Mouse (Mus musculus): ENCODE measurements around the gene Aig1. TPM values are rescaled to one million over a fixed set of nuclear protein-coding genes. Genes with fewer than 3 reads are reported as not detected.

The Aig1 gene
- total RNA-seq, 2 experiments from 2014 or later = 19.5 to 22.7 TPM

DNA sequence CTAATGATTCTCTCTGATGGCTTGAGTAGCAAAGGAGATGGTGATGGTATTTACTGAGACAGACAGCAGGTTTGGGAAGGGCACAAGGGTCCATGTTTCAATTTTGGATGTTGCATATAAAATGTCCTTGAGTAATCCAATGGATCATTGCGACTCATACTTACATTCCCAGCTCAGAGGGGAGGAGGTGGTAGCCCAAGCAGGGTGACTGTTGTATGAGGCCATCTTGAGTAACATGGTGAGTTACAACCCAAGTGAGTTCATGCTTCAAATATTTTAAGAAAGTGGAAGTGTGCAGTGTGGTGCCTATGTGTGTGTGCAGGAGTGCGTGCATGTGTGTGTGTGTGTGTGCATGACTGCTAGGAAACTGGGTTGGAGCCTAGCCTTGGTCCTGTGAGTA is 93.4 kb downstream of the Aig1 start:
- DNase-seq = no peak

DNA sequence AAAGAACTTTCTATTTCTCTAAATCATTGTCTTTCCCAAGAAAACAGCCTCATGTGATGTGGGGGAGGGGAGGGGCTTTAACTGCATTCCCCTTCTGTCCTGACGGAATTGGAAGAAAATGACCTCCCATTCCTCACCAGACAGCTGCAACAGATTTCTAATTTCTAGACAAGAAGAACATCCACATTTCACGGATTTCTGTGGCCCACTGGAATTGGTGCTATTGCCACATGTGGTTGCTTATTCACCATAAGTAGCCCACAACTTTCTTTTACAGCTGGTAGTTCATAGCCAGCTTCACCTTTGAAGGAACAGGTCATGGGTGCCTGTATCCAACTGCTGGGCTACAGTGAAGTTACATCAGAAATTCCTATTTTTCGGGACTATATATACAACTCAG is 93.9 kb downstream of the Aig1 start:
- DNase-seq = no peak

GRCm38 (mm10) chr10:13770720-13771119 is 98.1 kb downstream of the Aig1 start:
- DNase-seq = no peak

GRCm38 (mm10) chr10:13769789-13770188 is 99.0 kb downstream of the Aig1 start:
- DNase-seq = no peak

- DNase-seq = no peak
These were observed 99.9 kb downstream of the Aig1 start for GRCm38 (mm10) chr10:13768866-13769265.

- no peak for DNase-seq
These were observed 101.7 kb downstream of the Aig1 start for GRCm38 (mm10) chr10:13767076-13767475.

GRCm38 (mm10) chr10:13763151-13763550 is 105.6 kb downstream of the Aig1 start:
- no peak for DNase-seq

GRCm38 (mm10) chr10:13754712-13755111 is 114.1 kb downstream of the Aig1 start:
- no peak for DNase-seq

GRCm38 (mm10) chr10:13753777-13754176 is 115.0 kb downstream of the Aig1 start:
- DNase-seq = no peak

GRCm38 (mm10) chr10:13739494-13740140 is 129.2 kb downstream of the Aig1 start:
- peak; percentile 58 for DNase-seq

GRCm38 (mm10) chr10:13730039-13730748 is 138.6 kb downstream of the Aig1 start:
- DNase-seq = no peak

GRCm38 (mm10) chr10:13727676-13728075 is 141.1 kb downstream of the Aig1 start:
- DNase-seq = no peak

DNA sequence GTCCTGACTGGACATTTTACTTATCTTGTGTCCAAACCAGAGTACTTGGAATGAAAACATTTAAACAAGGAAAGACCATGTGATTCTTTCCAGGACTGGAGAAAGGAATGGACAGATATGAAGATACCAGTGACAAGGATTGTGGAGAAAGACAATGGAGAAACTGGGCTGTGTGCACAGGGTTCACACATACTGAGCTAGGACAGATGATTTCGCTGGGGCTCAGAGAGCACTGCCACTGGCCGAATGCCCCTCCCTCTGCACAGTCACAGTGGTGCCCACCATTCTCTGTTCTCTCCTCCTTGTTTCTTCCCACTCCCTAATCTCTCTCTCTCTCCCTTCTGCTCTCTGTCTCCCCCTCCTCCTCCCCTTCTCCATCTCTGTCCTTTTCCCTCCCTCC is 142.6 kb downstream of the Aig1 start:
- DNase-seq = no peak

- DNase-seq = no peak
These were observed 143.5 kb downstream of the Aig1 start for GRCm38 (mm10) chr10:13725276-13725675.

GRCm38 (mm10) chr10:13716132-13716531 is 152.6 kb downstream of the Aig1 start:
- no peak for DNase-seq

- no peak for DNase-seq
These were observed 153.2 kb downstream of the Aig1 start for GRCm38 (mm10) chr10:13715584-13715983.

DNA sequence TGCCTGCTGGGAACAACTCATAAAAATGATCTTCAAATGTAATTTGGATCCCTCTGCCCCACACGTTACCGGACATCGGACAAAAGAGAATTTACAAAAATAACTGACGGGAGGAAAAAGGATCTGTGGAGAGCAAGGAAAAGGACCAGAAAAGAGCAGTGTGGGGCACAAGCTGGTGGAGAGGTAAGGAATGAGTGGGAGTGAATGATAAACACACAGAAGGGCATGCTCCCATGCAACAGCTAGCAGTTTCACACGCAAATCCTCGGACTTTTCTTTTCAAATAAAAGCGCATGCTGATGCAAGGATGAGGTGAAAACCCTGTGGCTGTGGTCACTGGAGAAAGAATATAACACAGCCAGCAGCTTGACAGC is 153.9 kb downstream of the Aig1 start:
- DNase-seq = no peak

DNA sequence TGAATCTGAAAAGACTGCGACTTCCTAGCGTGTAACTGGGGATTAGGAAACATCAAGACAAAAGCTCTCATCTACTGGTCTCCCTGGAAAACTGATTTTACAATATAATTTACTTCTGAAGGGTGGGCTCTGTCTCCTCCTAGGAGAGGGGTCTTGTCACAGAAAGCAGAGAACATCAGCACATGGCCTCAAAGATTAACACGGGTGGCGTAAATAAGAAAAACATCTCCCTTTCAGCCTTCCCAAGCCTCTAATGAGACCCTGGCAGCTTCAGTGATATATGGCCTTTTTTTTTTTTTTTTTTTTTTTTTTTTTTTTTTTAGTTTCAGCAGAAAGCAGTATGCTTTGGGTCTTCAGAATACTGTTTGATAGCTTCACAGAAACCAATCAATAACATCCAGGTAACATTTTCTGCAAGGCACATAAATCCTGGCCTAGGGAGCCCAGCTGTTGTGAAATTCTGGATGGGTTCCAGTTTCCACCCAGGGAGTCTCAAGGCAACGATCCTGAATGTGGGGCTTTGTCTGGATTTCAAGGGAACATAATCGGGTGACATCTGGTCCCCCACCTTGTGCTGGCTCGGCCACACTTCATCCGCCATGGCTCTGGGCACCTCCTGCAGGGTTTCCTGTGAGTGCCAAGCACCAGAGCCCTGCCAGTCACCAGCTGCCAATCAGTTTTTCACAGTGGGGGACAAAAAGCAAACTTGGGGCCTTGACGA is 154.4 kb downstream of the Aig1 start:
- no peak for DNase-seq

DNA sequence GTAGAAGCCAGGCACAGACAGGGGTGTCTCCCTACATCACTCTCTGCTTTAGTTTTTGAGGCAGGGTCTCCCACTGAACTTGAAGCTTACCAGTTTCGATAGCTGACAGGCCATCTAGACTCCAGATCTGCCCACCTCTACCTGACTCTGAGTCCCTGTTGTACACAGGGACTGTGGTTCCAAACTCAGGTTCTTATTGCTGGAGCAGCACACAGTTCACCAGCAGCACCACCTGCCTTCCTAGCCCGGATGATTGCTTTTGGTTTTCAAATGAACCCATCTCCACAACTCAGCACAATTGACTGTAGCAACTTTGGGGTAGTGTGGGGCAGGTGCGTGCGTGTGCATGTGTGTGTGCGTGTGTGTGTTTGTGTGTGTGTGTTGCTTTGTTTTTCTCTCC is 155.1 kb downstream of the Aig1 start:
- DNase-seq = no peak

GRCm38 (mm10) chr10:13713116-13713515 is 155.7 kb downstream of the Aig1 start:
- no peak for DNase-seq

GRCm38 (mm10) chr10:13711281-13711829 is 157.4 kb downstream of the Aig1 start:
- no peak for DNase-seq

DNA sequence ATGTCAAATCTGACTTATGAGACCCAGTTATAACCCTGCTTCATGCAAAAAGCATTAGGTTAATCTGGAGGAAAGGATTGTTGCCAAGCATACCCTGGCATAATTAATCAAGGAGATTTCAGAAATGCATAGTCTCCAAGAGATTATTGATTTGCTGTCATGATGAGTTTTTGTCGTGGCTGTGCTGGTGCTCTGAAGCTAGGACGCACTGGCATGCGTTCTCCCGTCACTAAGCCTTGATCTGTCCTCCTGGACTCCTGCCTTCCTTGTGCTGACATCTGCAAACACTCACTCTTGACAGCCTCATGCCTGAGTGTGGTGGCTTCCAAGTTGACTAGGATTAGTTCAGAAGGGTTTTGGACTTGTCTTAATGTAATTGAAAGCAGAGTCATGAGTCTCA is 163.0 kb downstream of the Aig1 start:
- DNase-seq = no peak

DNA sequence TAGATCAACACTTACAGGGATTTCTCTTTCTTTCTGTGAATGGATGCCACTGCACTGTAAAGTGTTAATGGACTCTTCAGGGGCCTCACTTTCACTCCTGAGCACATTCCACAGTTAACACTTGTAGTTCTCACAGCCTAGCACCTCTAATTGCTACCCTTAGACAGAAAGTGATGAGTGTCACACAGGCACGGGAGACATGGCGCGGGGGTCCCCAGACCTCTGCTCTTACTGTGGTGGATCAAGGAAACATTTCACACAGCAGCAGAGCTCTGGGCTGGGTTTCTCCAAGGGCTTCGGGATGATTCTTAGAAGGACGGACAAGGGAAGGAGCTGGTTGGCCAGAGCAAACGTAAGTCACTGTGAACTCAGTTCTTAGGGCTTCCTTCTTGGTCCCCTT is 166.1 kb downstream of the Aig1 start:
- DNase-seq = no peak

Measured in gastrocnemius, postnatal 25 days (tissue).